17 mouse cellular contexts compared by ENCODE assay signal in the genomic region with DNA sequence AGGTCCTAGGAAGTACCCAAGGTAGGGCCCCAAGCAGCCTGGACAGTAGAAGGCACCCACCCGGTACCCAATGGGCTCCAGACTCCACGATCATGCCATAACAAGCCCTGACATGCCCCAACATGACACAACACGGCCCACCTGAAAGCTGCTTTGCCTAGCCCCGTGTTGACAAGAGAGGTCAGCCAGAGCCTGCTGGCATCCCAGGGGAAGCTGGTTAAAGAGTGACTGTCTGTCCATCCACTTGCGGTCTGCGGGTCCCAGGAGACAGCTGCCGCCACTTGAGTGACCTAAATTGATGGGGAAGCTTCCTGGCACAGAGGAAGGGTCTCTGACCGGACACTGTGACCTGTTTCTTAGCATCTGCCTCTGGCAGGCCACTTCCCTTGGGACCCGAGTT. TPM values are rescaled to one million over a fixed set of nuclear protein-coding genes. Genes with fewer than 3 reads are reported as not detected.
A peak's percentile ranks its signal among the peaks of the same experiment; 100 is the strongest.
DNase-seq lines count a peak whose midpoint lies in the region; ATAC-seq and TF ChIP-seq lines count a peak whose summit lies in the region.
"Had no signal": no experiment of that assay in that cellular context is flagged by ENCODE, and none has a peak within 500 bp of the region (broad histone marks: within the 10 kb centered on the region; RNA-seq: fewer than 3 reads in every experiment).

No protein-coding gene starts in this region.

- peaks cover 26% of the 10 kb centered on the region for H3K4me1 ChIP-seq in heart, embryonic 10.5 days
- H3K4me1 ChIP-seq in heart, embryonic 11.5 days (ENCODE audit: control insufficient read depth, insufficient read depth, low read length): peaks cover 15% of the 10 kb centered on the region
- H3K4me1 ChIP-seq in lung, postnatal 0 days (ENCODE audit: insufficient read depth, low read depth, low read length): peaks cover 4% of the 10 kb centered on the region; the same call in 1 of the 2 replicates
- H3K4me1 ChIP-seq in ES-E14 (ENCODE audit: control insufficient read depth in 2 of 2, insufficient read depth in 2 of 2, low read length in 2 of 2, poor library complexity in 1 of 2): peaks cover 0 to 18% of the 10 kb centered on the region in 2 experiments; a peak in 2 of 4 replicates
- H3K4me1 ChIP-seq in liver, embryonic 15.5 days (replicated peaks): peaks cover 48% of the 10 kb centered on the region

- H3K27me3 ChIP-seq in heart, embryonic 10.5 days (ENCODE audit: insufficient read depth, poor library complexity, severe bottlenecking): no peaks in the 10 kb centered on the region
- no peaks in the 10 kb centered on the region for H3K27me3 ChIP-seq in heart, embryonic 11.5 days (ENCODE audit: control insufficient read depth, insufficient read depth, low read length)
- H3K27me3 ChIP-seq in lung, postnatal 0 days (replicated peaks; ENCODE audit: insufficient read depth, low read length): no peaks in the 10 kb centered on the region
- no peaks in the 10 kb centered on the region for H3K27me3 ChIP-seq in liver, embryonic 15.5 days
- H3K27me3 ChIP-seq: hindbrain, embryonic 15.5 days; limb, embryonic 13.5 days; midbrain, embryonic 15.5 days; Patski; stomach, embryonic 15.5 days had no signal

- 59% methylated on average over 9 of the region's 9 CpGs for WGBS in heart, embryonic 10.5 days
- 61% methylated on average over 9 of the region's 9 CpGs for WGBS in heart, embryonic 11.5 days (ENCODE audit: insufficient replicate concordance)
- 52% methylated on average over 9 of the region's 9 CpGs for WGBS in lung, postnatal 0 days
- 74% methylated on average over 9 of the region's 9 CpGs for whole genome bisulfite sequencing in liver, embryonic 15.5 days (ENCODE audit: insufficient replicate concordance)

- no peak overlapping the region for H3K9ac ChIP-seq in heart, embryonic 11.5 days (ENCODE audit: low read depth, low read length)
- H3K9ac ChIP-seq in lung, postnatal 0 days (replicated peaks; ENCODE audit: low read depth): no peak overlapping the region
- no peak overlapping the region; the same call in 1 of the 2 replicates for H3K9ac ChIP-seq in ES-E14 (ENCODE audit: insufficient read depth, low read depth, low read length, poor library complexity, severe bottlenecking)
- H3K9ac ChIP-seq in liver, embryonic 15.5 days: no peak overlapping the region
- H3K9ac ChIP-seq: hindbrain, embryonic 15.5 days; limb, embryonic 13.5 days; midbrain, embryonic 15.5 days; stomach, embryonic 15.5 days had no signal

- H3K27ac ChIP-seq in heart, embryonic 10.5 days: peak overlapping the region; percentile 37
- H3K27ac ChIP-seq in heart, embryonic 11.5 days (ENCODE audit: low read depth, low read length): no peak overlapping the region
- H3K27ac ChIP-seq in lung, postnatal 0 days (ENCODE audit: low read length): no peak overlapping the region
- H3K27ac ChIP-seq in ES-E14 (ENCODE audit: insufficient read depth, low read depth, low read length, poor library complexity, severe bottlenecking): peak overlapping the region; percentile 54; the same call in 1 of the 2 replicates
- H3K27ac ChIP-seq in liver, embryonic 15.5 days (replicated peaks): peak overlapping the region; percentile 53
- H3K27ac ChIP-seq: hindbrain, embryonic 15.5 days; kidney, postnatal 0 days; left cerebral cortex, adult 2 months; limb, embryonic 13.5 days; midbrain, embryonic 15.5 days; stomach, embryonic 15.5 days had no signal

- H3K4me2 ChIP-seq in heart, embryonic 11.5 days: no peak overlapping the region
- no peak overlapping the region for H3K4me2 ChIP-seq in lung, postnatal 0 days (replicated peaks; ENCODE audit: low read depth, low read length)
- no peak overlapping the region for H3K4me2 ChIP-seq in liver, embryonic 15.5 days
- H3K4me2 ChIP-seq: hindbrain, embryonic 15.5 days; limb, embryonic 13.5 days; midbrain, embryonic 15.5 days; stomach, embryonic 15.5 days had no signal

- DNase-seq in heart, embryonic 10.5 days (ENCODE audit: low spot score): no peak
- peak; percentile 28 for DNase-seq in lung, postnatal 10 days
- DNase-seq in lung, postnatal 0 days (ENCODE audit: low spot score): no peak
- no peak for DNase-seq in ES-E14 (ENCODE audit: low read depth, low spot score)
- no peak for DNase-seq in thymus, postnatal 4 days
- DNase-seq in right cerebral cortex, postnatal 36 days (ENCODE audit: low spot score in 2 of 2): no peak
- DNase-seq: cerebellum, adult 11 months; lung, postnatal 36 days had no signal

- no peak for TF ChIP-seq EP300 in lung, postnatal 0 days (IDR thresholded peaks at IDR 0.05)

- no peaks in the 10 kb centered on the region for H3K36me3 ChIP-seq in heart, embryonic 10.5 days
- no peaks in the 10 kb centered on the region for H3K36me3 ChIP-seq in heart, embryonic 11.5 days (ENCODE audit: control insufficient read depth, insufficient read depth, low read length)
- no peaks in the 10 kb centered on the region for H3K36me3 ChIP-seq in lung, postnatal 0 days (ENCODE audit: insufficient read depth, low read length)
- no peaks in the 10 kb centered on the region for H3K36me3 ChIP-seq in ES-E14 (ENCODE audit: control insufficient read depth, insufficient read depth, low read length, poor library complexity, severe bottlenecking)
- peaks cover 56% of the 10 kb centered on the region for H3K36me3 ChIP-seq in liver, embryonic 15.5 days (replicated peaks)
- H3K36me3 ChIP-seq: hindbrain, embryonic 15.5 days; midbrain, embryonic 15.5 days; stomach, embryonic 15.5 days had no signal

- no peak for TF ChIP-seq CTCF in lung, postnatal 0 days (IDR thresholded peaks at IDR 0.05)

- in situ Hi-C loops in ES-E14 (cut with MboI; ENCODE audit: low sequenced_read_pairs in 2 of 2, unreplicated experiment in 2 of 2): no loop called here

- H3K4me3 ChIP-seq in heart, embryonic 10.5 days: no peak overlapping the region
- no peak overlapping the region for H3K4me3 ChIP-seq in heart, embryonic 11.5 days (ENCODE audit: low read depth, low read length)
- H3K4me3 ChIP-seq in lung, postnatal 0 days (ENCODE audit: low read depth, low read length): no peak overlapping the region
- no peak overlapping the region for H3K4me3 ChIP-seq in ES-E14 (ENCODE audit: insufficient read depth in 1 of 2, low read depth in 1 of 2, low read length in 2 of 2, poor library complexity in 1 of 2, severe bottlenecking in 1 of 2)
- H3K4me3 ChIP-seq in liver, embryonic 15.5 days (replicated peaks): no peak overlapping the region
- H3K4me3 ChIP-seq: hindbrain, embryonic 15.5 days; left cerebral cortex, adult 2 months; limb, embryonic 13.5 days; midbrain, embryonic 15.5 days; stomach, embryonic 15.5 days had no signal

- no peak for ATAC-seq in heart, embryonic 11.5 days (replicated peaks; ENCODE audit: insufficient number of reproducible peaks, low FRiP score, low TSS enrichment)
- ATAC-seq in lung, postnatal 0 days: no peak
- no peak for ATAC-seq in liver, embryonic 15.5 days (ENCODE audit: insufficient read depth)
- ATAC-seq: midbrain, embryonic 15.5 days; Patski had no signal

- H3K9me3 ChIP-seq in heart, embryonic 10.5 days: no peaks in the 10 kb centered on the region
- H3K9me3 ChIP-seq in heart, embryonic 11.5 days (replicated peaks; ENCODE audit: control insufficient read depth, low read length): no peaks in the 10 kb centered on the region
- no peaks in the 10 kb centered on the region for H3K9me3 ChIP-seq in lung, postnatal 0 days (ENCODE audit: low read length)
- H3K9me3 ChIP-seq in ES-E14 (ENCODE audit: control insufficient read depth, insufficient read depth, low read depth, low read length): no peaks in the 10 kb centered on the region
- no peaks in the 10 kb centered on the region for H3K9me3 ChIP-seq in liver, embryonic 15.5 days (replicated peaks)
- H3K9me3 ChIP-seq: hindbrain, embryonic 15.5 days; limb, embryonic 13.5 days; midbrain, embryonic 15.5 days; stomach, embryonic 15.5 days had no signal

TF ChIP-seq in ES-E14, 5 proteins besides CTCF, POLR2A, EP300 and RAD21:
- TF ChIP-seq ZC3H11A (IDR thresholded peaks at IDR 0.05; ENCODE audit: borderline replicate concordance, low read depth, low read length) (no peak), HCFC1 (IDR thresholded peaks at IDR 0.05; ENCODE audit: borderline replicate concordance, insufficient read depth, low read length) (no peak), MAFK (IDR thresholded peaks at IDR 0.05; ENCODE audit: insufficient read depth, low read depth, low read length) (no peak), ZNF384 (IDR thresholded peaks at IDR 0.05; ENCODE audit: low read depth, low read length) (no peak), CHD2 (IDR thresholded peaks at IDR 0.05; ENCODE audit: low read depth, low read length) (no peak)

RNA-seq across cellular contexts. Expression of gene Micall2, which starts 13.0 kb away (rescaled TPM):
- 4.1 and 5.7 TPM in 2 replicates for polyA plus RNA-seq in heart, embryonic 10.5 days (2016; fragmentation: Nextera tagmentation; extraction: Ambion mirVana)
- 2.4 and 3.8 TPM in 2 replicates for polyA plus RNA-seq in heart, embryonic 11.5 days (2014; fragmentation: Nextera tagmentation; extraction: Ambion mirVana)
- 2.7 and 3.7 TPM in 2 replicates for polyA plus RNA-seq in lung, postnatal 0 days (2015; fragmentation: Nextera tagmentation; extraction: Ambion mirVana)
- total RNA-seq in ES-E14 (2012; rRNA removed): 2.1 and 2.2 TPM in 2 replicates
- polyA plus RNA-seq in liver, embryonic 15.5 days (2015; fragmentation: Nextera tagmentation; extraction: Ambion mirVana): 12.1 and 12.3 TPM in 2 replicates

RNA-seq across cellular contexts. Expression of gene Ints1, which starts 52.4 kb away (rescaled TPM):
- 30.3 and 31.3 TPM in 2 replicates for polyA plus RNA-seq in heart, embryonic 10.5 days (2016; fragmentation: Nextera tagmentation; extraction: Ambion mirVana)
- 21.4 and 26.4 TPM in 2 replicates for polyA plus RNA-seq in heart, embryonic 11.5 days (2014; fragmentation: Nextera tagmentation; extraction: Ambion mirVana)
- 8.6 TPM in 2 replicates for polyA plus RNA-seq in lung, postnatal 0 days (2015; fragmentation: Nextera tagmentation; extraction: Ambion mirVana)
- total RNA-seq in ES-E14 (2012; rRNA removed): 164 and 203 TPM in 2 replicates
- polyA plus RNA-seq in liver, embryonic 15.5 days (2015; fragmentation: Nextera tagmentation; extraction: Ambion mirVana): 11.8 and 12.5 TPM in 2 replicates

Comparison
In these comparisons a context has a peak if more than half of its experiments do, and no peak if none do; other contexts are left out.
1. H3K27ac ChIP-seq: peak in heart, embryonic 10.5 days (single experiment), ES-E14 (single experiment) and liver, embryonic 15.5 days (single experiment); none in heart, embryonic 11.5 days (single experiment) and lung, postnatal 0 days (single experiment).